Mouse (Mus musculus): ENCODE measurements around the gene Gm11634.
"Not testable (repeated sequence)": the region's sequence is repeated elsewhere in the genome, so short reads cannot be mapped to it uniquely, and the experiment has no call there.

Gene Gm11634

GRCm38 (mm10) chr11:101616948-101617767, 18.1 kb upstream of the Gm11634 start:
- DNase-seq (ENCODE audit: low spot score) = no peak

- DNase-seq (ENCODE audit: low spot score) = no peak
Observed at GRCm38 (mm10) chr11:101616104-101616503, 17.0 kb upstream of the Gm11634 start.

GRCm38 (mm10) chr11:101615380-101615779, 16.3 kb upstream of the Gm11634 start:
- DNase-seq (ENCODE audit: low spot score) = no peak

GRCm38 (mm10) chr11:101614116-101614515, 15.1 kb upstream of the Gm11634 start:
- DNase-seq (ENCODE audit: low spot score) = no peak

- DNase-seq (ENCODE audit: low spot score) = no peak
Observed at GRCm38 (mm10) chr11:101613596-101613995, 14.5 kb upstream of the Gm11634 start.

- no peak for DNase-seq (ENCODE audit: low spot score)
Observed at GRCm38 (mm10) chr11:101610445-101610844, 11.4 kb upstream of the Gm11634 start.

GRCm38 (mm10) chr11:101607134-101607533, 8.1 kb upstream of the Gm11634 start:
- not testable (repeated sequence) for DNase-seq (ENCODE audit: low spot score)

GRCm38 (mm10) chr11:101604531-101605453, 5.7 kb upstream of the Gm11634 start:
- peak; percentile 55 for DNase-seq (ENCODE audit: low spot score)

- no peak for DNase-seq (ENCODE audit: low spot score)
Observed at GRCm38 (mm10) chr11:101604116-101604515, 5.1 kb upstream of the Gm11634 start.

- DNase-seq (ENCODE audit: low spot score) = peak; percentile 18
Observed at GRCm38 (mm10) chr11:101602491-101602890, 3.4 kb upstream of the Gm11634 start.

GRCm38 (mm10) chr11:101589989-101590624, 8.9 kb downstream of the Gm11634 start:
- no peak for DNase-seq (ENCODE audit: low spot score)

- DNase-seq (ENCODE audit: low spot score) = no peak
Observed at GRCm38 (mm10) chr11:101589444-101589843, 9.6 kb downstream of the Gm11634 start.

GRCm38 (mm10) chr11:101588868-101589267, 10.2 kb downstream of the Gm11634 start:
- DNase-seq (ENCODE audit: low spot score) = no peak

- DNase-seq (ENCODE audit: low spot score) = peak; percentile 16
Observed at GRCm38 (mm10) chr11:101587676-101588075, 11.4 kb downstream of the Gm11634 start.

GRCm38 (mm10) chr11:101585805-101586204, 13.3 kb downstream of the Gm11634 start:
- DNase-seq (ENCODE audit: low spot score) = no peak

GRCm38 (mm10) chr11:101585031-101585430, 14.0 kb downstream of the Gm11634 start:
- not testable (repeated sequence) for DNase-seq (ENCODE audit: low spot score)

- no peak for DNase-seq (ENCODE audit: low spot score)
Observed at GRCm38 (mm10) chr11:101583205-101583604, 15.9 kb downstream of the Gm11634 start.

GRCm38 (mm10) chr11:101582054-101583035, 16.7 kb downstream of the Gm11634 start, which contains the start of gene Tmem106a:
Gene Tmem106a (plus strand): TSS chr11:101582242.
- DNase-seq (ENCODE audit: low spot score) = peak; percentile 41

- no peak for DNase-seq (ENCODE audit: low spot score)
Observed at GRCm38 (mm10) chr11:101581081-101581764, 17.8 kb downstream of the Gm11634 start.

- DNase-seq (ENCODE audit: low spot score) = no peak
Observed at GRCm38 (mm10) chr11:101576116-101576515, 22.9 kb downstream of the Gm11634 start.
